Mouse (Mus musculus): ENCODE measurements around the gene Gzf1. TPM values are rescaled to one million over a fixed set of nuclear protein-coding genes. Genes with fewer than 3 reads are reported as not detected.

The Gzf1 gene
- polyA plus RNA-seq, 1 experiment: 2.6 TPM

DNA sequence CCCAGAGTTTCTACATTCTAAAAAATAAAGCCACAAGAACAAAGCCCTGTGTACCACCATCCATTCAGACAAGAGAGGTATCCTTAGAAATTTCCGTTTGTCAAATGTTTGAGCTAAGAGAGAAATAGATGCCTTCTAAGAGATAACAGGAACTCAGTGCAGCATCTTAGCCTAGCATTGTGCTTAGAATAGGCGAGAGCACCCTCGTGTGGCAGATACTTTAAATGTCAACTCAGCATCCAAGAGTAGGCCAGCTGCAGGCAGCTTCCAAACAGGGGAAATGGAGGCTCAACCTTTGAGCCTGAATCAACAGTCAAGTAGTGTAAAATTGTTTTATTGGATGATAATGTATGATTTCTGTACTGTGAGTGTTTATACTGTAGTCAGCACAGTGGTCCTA is 25.9 kb upstream of the Gzf1 start:
- H3K4me1 ChIP-seq (ENCODE audit: control insufficient read depth, insufficient read depth, insufficient read length): no peaks in the 10 kb centered on the region
- TF ChIP-seq CTCF (IDR thresholded peaks at IDR 0.05; ENCODE audit: extremely low read depth, insufficient read depth, insufficient read length, insufficient replicate concordance) (peak; percentile 53; the same call in 1 of the 2 replicates), POLR2A (IDR thresholded peaks at IDR 0.05; ENCODE audit: low read depth, low read length) (no peak)
- peak; percentile 26 to 61 for DNase-seq (ENCODE audit: low read depth in 1 of 2, low spot score in 2 of 2)

GRCm38 (mm10) chr2:148663458-148663857 is 17.4 kb upstream of the Gzf1 start:
- DNase-seq (ENCODE audit: low read depth in 1 of 2, low spot score in 2 of 2): no peak
- no peak overlapping the region for H3K4me3 ChIP-seq (ENCODE audit: extremely low read depth, insufficient read depth, insufficient read length)
- no peak overlapping the region for H3K27ac ChIP-seq (ENCODE audit: insufficient read depth, low read length)
- no peaks in the 10 kb centered on the region for H3K27me3 ChIP-seq (ENCODE audit: control insufficient read depth, insufficient read depth, low read length)
- H3K4me1 ChIP-seq (ENCODE audit: control insufficient read depth, insufficient read depth, insufficient read length): no peaks in the 10 kb centered on the region
- H3K36me3 ChIP-seq (ENCODE audit: control insufficient read depth, insufficient read depth, low read length): no peaks in the 10 kb centered on the region
- no peak for TF ChIP-seq POLR2A (IDR thresholded peaks at IDR 0.05; ENCODE audit: low read depth, low read length)
- TF ChIP-seq CTCF (IDR thresholded peaks at IDR 0.05; ENCODE audit: extremely low read depth, insufficient read depth, insufficient read length, insufficient replicate concordance): no peak
- 90% methylated on average over 1 of the region's 1 CpGs for WGBS

More for the DNA sequence above, 25.9 kb upstream of the Gzf1 start:
- WGBS: under 1% methylated on average over 3 of the region's 3 CpGs
- H3K4me3 ChIP-seq (ENCODE audit: extremely low read depth, insufficient read depth, insufficient read length): no peak overlapping the region
- no peaks in the 10 kb centered on the region for H3K27me3 ChIP-seq (ENCODE audit: control insufficient read depth, insufficient read depth, low read length)
- H3K27ac ChIP-seq (ENCODE audit: insufficient read depth, low read length): no peak overlapping the region
- no peaks in the 10 kb centered on the region for H3K36me3 ChIP-seq (ENCODE audit: control insufficient read depth, insufficient read depth, low read length)

GRCm38 (mm10) chr2:148672199-148673096 is 8.4 kb upstream of the Gzf1 start, which contains the start of gene Nxt1:
Gene Nxt1 (plus strand): TSS chr2:148672601.
- no peak for TF ChIP-seq CTCF (IDR thresholded peaks at IDR 0.05; ENCODE audit: extremely low read depth, insufficient read depth, insufficient read length, insufficient replicate concordance)
- TF ChIP-seq POLR2A (IDR thresholded peaks at IDR 0.05; ENCODE audit: low read depth, low read length): peak; percentile 47; the same call in 1 of the 2 replicates
- no peaks in the 10 kb centered on the region for H3K27me3 ChIP-seq (ENCODE audit: control insufficient read depth, insufficient read depth, low read length)
- peak within 1 kb of the TSS; percentile 92 for H3K4me3 ChIP-seq (ENCODE audit: extremely low read depth, insufficient read depth, insufficient read length)
- DNase-seq (ENCODE audit: low read depth in 1 of 2, low spot score in 2 of 2): peak; percentile 96 to 99
- peaks cover 9% of the 10 kb centered on the region; the same call in 1 of the 2 replicates for H3K36me3 ChIP-seq (ENCODE audit: control insufficient read depth, insufficient read depth, low read length)
- WGBS: under 1% methylated on average over 58 of the region's 58 CpGs
- H3K27ac ChIP-seq (ENCODE audit: insufficient read depth, low read length): peak within 1 kb of the TSS; percentile 61
- H3K4me1 ChIP-seq (ENCODE audit: control insufficient read depth, insufficient read depth, insufficient read length): no peaks in the 10 kb centered on the region; the same call in none of the 2 replicates

DNA sequence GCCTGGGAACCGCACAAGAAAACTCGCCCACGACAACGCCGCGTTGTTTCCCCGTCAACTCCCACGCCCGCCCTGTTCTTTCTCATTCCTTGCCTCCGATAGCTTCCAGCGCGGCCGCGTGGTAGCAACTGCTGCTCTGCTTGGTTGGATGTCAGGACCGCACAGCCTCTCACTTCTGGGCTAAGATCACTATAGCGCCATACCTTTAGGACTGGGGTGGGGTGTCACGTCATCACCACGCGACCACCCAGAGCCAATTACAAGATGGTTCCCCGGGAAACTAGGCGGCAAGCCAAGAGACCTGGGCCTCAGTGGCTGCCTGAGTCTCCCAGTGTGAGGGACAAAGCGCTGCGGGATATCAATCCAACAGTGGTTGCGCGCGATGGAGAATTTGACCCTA is 3.0 kb upstream of the Gzf1 start:
- 91% methylated on average over 26 of the region's 26 CpGs for WGBS
- TF ChIP-seq POLR2A (IDR thresholded peaks at IDR 0.05; ENCODE audit: low read depth, low read length) (no peak), CTCF (IDR thresholded peaks at IDR 0.05; ENCODE audit: extremely low read depth, insufficient read depth, insufficient read length, insufficient replicate concordance) (no peak)
- no peaks in the 10 kb centered on the region for H3K27me3 ChIP-seq (ENCODE audit: control insufficient read depth, insufficient read depth, low read length)
- peaks cover 4% of the 10 kb centered on the region for H3K4me1 ChIP-seq (ENCODE audit: control insufficient read depth, insufficient read depth, insufficient read length)
- H3K4me3 ChIP-seq (ENCODE audit: extremely low read depth, insufficient read depth, insufficient read length): no peak overlapping the region
- peaks cover 11% of the 10 kb centered on the region; the same call in 1 of the 2 replicates for H3K36me3 ChIP-seq (ENCODE audit: control insufficient read depth, insufficient read depth, low read length)
- H3K27ac ChIP-seq (ENCODE audit: insufficient read depth, low read length): no peak overlapping the region
- no peak for DNase-seq (ENCODE audit: low read depth in 1 of 2, low spot score in 2 of 2)

- 81% methylated on average over 9 of the region's 9 CpGs for WGBS
These were observed 1.5 kb upstream of the Gzf1 start for GRCm38 (mm10) chr2:148679346-148679745.

DNA sequence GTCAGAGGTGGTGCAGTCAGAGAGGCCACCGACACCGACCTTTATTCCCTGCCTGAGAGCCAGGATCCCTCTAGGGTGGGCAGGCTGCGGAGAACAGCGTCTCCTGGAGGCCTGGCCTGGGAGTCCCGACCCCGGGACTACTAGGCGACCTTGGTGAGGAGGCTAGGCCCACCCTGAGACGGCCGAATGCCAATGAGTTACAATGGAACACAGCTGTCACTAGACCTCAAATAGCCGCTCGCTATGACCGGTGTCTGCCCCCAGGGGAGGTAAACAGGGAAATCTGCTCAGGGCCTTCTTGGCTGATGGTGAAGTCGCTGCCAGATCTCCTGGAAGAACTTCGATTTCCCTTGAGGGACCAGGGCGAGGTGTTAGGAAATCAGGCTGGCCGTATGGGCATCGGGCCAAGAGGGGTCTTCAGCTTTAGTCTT is 653 bp downstream of the Gzf1 start:
- TF ChIP-seq POLR2A (IDR thresholded peaks at IDR 0.05; ENCODE audit: low read depth, low read length): no peak
- no peak for TF ChIP-seq CTCF (IDR thresholded peaks at IDR 0.05; ENCODE audit: extremely low read depth, insufficient read depth, insufficient read length, insufficient replicate concordance)
- DNase-seq (ENCODE audit: low read depth in 1 of 2, low spot score in 2 of 2): peak in 1 of 2 experiments; percentile 38
- H3K27ac ChIP-seq (ENCODE audit: insufficient read depth, low read length): 0 out of 2 replicates have a peak overlapping the region, but pooled peaks have one; percentile 22
- peaks cover 4% of the 10 kb centered on the region; the same call in 1 of the 2 replicates for H3K4me1 ChIP-seq (ENCODE audit: control insufficient read depth, insufficient read depth, insufficient read length)
- peak overlapping the region; percentile 76 for H3K4me3 ChIP-seq (ENCODE audit: extremely low read depth, insufficient read depth, insufficient read length)
- WGBS: 11% methylated on average over 17 of the region's 17 CpGs
- peaks cover 11% of the 10 kb centered on the region for H3K36me3 ChIP-seq (ENCODE audit: control insufficient read depth, insufficient read depth, low read length)
- H3K27me3 ChIP-seq (ENCODE audit: control insufficient read depth, insufficient read depth, low read length): no peaks in the 10 kb centered on the region

More at GRCm38 (mm10) chr2:148679346-148679745, 1.5 kb upstream of the Gzf1 start:
- DNase-seq (ENCODE audit: low read depth in 1 of 2, low spot score in 2 of 2): no peak
- H3K4me1 ChIP-seq (ENCODE audit: control insufficient read depth, insufficient read depth, insufficient read length): peaks cover 4% of the 10 kb centered on the region; the same call in 1 of the 2 replicates
- no peaks in the 10 kb centered on the region for H3K27me3 ChIP-seq (ENCODE audit: control insufficient read depth, insufficient read depth, low read length)
- peaks cover 15% of the 10 kb centered on the region for H3K36me3 ChIP-seq (ENCODE audit: control insufficient read depth, insufficient read depth, low read length)
- H3K4me3 ChIP-seq (ENCODE audit: extremely low read depth, insufficient read depth, insufficient read length): no peak overlapping the region
- no peak for TF ChIP-seq POLR2A (IDR thresholded peaks at IDR 0.05; ENCODE audit: low read depth, low read length)
- no peak for TF ChIP-seq CTCF (IDR thresholded peaks at IDR 0.05; ENCODE audit: extremely low read depth, insufficient read depth, insufficient read length, insufficient replicate concordance)
- H3K27ac ChIP-seq (ENCODE audit: insufficient read depth, low read length): 0 out of 2 replicates have a peak overlapping the region, but pooled peaks have one; percentile 13

Data from spleen, adult 2 months (tissue).